In the genomic region with DNA sequence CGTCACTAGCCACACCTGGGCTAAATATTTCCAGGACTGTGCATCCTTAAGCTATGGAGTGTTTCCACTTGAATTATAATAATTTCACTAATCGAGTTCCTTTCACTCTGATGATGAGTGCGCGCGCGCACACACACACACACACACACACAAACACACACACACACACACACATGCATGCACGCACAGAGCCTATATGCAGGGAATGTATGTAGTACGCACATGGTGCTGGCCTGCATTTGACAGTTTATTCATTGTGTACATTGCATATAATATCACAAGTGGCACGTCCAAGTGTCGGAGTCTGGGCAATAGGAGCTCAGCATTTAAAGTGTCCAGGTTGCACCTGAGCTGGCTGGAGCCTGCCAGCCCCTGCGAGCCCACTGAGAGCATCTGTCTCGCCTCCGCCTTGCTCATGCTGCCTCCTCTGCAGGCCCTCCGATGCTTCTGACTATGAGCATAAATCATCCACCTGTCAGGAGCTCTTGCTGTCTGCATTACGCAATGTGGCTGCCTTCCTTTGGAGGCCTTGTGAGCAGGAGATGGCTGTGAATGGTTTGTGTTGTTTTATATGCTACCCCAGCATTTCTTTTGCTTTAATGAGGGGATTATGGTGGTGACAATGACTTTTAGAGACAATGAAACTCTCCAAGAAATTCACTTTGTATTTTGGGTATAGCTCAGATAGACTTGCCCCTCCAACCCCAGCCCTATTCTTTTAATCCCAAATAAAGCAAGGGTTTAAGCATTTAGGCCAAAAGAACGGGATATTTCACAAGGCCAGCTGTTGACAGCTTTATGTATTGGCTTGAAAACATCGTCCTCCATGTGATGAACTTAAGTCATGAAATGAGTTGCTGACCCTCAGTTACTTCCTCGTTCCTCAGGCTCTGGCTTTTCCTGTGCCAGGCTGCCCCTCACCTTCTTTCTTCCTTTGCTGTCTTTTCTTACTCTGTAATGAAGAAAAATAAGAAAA, we compare ENCODE assay signal across 11 mouse cellular contexts.
DNase-seq lines count a peak whose midpoint lies in the region; ATAC-seq lines count a peak whose summit lies in the region.
"Had no signal": no experiment of that assay in that cellular context is flagged by ENCODE, and none has a peak within 500 bp of the region (broad histone marks: within the 10 kb centered on the region; RNA-seq: fewer than 3 reads in every experiment).

No protein-coding gene starts in this region.

- H3K27ac ChIP-seq in hindbrain, embryonic 11.5 days (ENCODE audit: low read depth, low read length), result no peak overlapping the region
- no peak overlapping the region for H3K27ac ChIP-seq in hindbrain, embryonic 10.5 days
- H3K27ac ChIP-seq: stomach, embryonic 15.5 days had no signal

- no peaks in the 10 kb centered on the region for H3K36me3 ChIP-seq in hindbrain, embryonic 11.5 days (ENCODE audit: control insufficient read depth, insufficient read depth, low read length)
- no peaks in the 10 kb centered on the region for H3K36me3 ChIP-seq in hindbrain, embryonic 10.5 days
- H3K36me3 ChIP-seq: stomach, embryonic 15.5 days had no signal

- no peaks in the 10 kb centered on the region for H3K4me1 ChIP-seq in hindbrain, embryonic 11.5 days (replicated peaks; ENCODE audit: control insufficient read depth, insufficient read depth, low read length)
- H3K4me1 ChIP-seq in hindbrain, embryonic 10.5 days (replicated peaks), result peaks cover 64% of the 10 kb centered on the region
- H3K4me1 ChIP-seq: stomach, embryonic 15.5 days had no signal

- no peaks in the 10 kb centered on the region for H3K9me3 ChIP-seq in hindbrain, embryonic 11.5 days (ENCODE audit: control insufficient read depth, low read length)
- H3K9me3 ChIP-seq in hindbrain, embryonic 10.5 days, result no peaks in the 10 kb centered on the region
- H3K9me3 ChIP-seq: stomach, embryonic 15.5 days had no signal

- H3K4me3 ChIP-seq in hindbrain, embryonic 11.5 days (ENCODE audit: low read depth, low read length), result no peak overlapping the region
- H3K4me3 ChIP-seq in hindbrain, embryonic 10.5 days, result no peak overlapping the region
- H3K4me3 ChIP-seq: stomach, embryonic 15.5 days had no signal

- H3K27me3 ChIP-seq in hindbrain, embryonic 11.5 days (ENCODE audit: control insufficient read depth, insufficient read depth, low read length), result no peaks in the 10 kb centered on the region
- H3K27me3 ChIP-seq in hindbrain, embryonic 10.5 days (ENCODE audit: insufficient read depth, poor library complexity, severe bottlenecking), result 0 out of 2 replicates have a peak, but pooled peaks cover 8% of the 10 kb centered on the region
- H3K27me3 ChIP-seq: stomach, embryonic 15.5 days had no signal

- peak; percentile 51; the same call in 1 of the 2 replicates for ATAC-seq in hindbrain, embryonic 11.5 days (ENCODE audit: low FRiP score)
- no peak for ATAC-seq in erythroid progenitor cell, adult 5-6 weeks (replicated peaks; ENCODE audit: low FRiP score, poor library complexity, severe bottlenecking)
- ATAC-seq: CD4-positive, CD25-positive, alpha-beta regulatory T cell, adult 4 months had no signal

- H3K4me2 ChIP-seq in hindbrain, embryonic 11.5 days (replicated peaks; ENCODE audit: low read depth, low read length), result no peak overlapping the region
- H3K4me2 ChIP-seq: stomach, embryonic 15.5 days had no signal

- peak; percentile 43 for DNase-seq in hindbrain, embryonic 11.5 days (ENCODE audit: low spot score)
- DNase-seq in hindbrain, embryonic 10.5 days (ENCODE audit: low spot score), result no peak
- DNase-seq in right cerebral cortex, adult 18-20 months, result peak; percentile 5
- DNase-seq in right cerebral cortex, postnatal 4 days, result no peak
- DNase-seq in cerebellum, postnatal 36 days, result peak; percentile 31 to 43
- DNase-seq in mesoderm, embryonic 11.5 days (ENCODE audit: low read depth, low spot score), result peak; percentile 80
- no peak for DNase-seq in kidney, postnatal 10 days
- DNase-seq: lung, adult 18-20 months had no signal

- 72% methylated on average over 18 of the region's 18 CpGs for WGBS in hindbrain, embryonic 11.5 days
- WGBS in hindbrain, embryonic 10.5 days, result 84% methylated on average over 18 of the region's 18 CpGs

- no peak overlapping the region for H3K9ac ChIP-seq in hindbrain, embryonic 11.5 days (ENCODE audit: low read depth, low read length)
- H3K9ac ChIP-seq: stomach, embryonic 15.5 days had no signal

Comparison
In these comparisons a context has a peak if more than half of its experiments do, and no peak if none do; other contexts are left out.
1. DNase-seq: peak in hindbrain, embryonic 11.5 days (single experiment), right cerebral cortex, adult 18-20 months (single experiment), cerebellum, postnatal 36 days (2 of 2) and mesoderm, embryonic 11.5 days (single experiment); none in hindbrain, embryonic 10.5 days (single experiment), right cerebral cortex, postnatal 4 days (single experiment) and kidney, postnatal 10 days (single experiment).